Mouse (Mus musculus) kidney, embryonic 15.5 days (tissue): ENCODE data around the gene Cacna2d1. TPM values are rescaled to one million over a fixed set of nuclear protein-coding genes. Genes with fewer than 3 reads are reported as not detected.

ENCODE experiments used
- ATAC-seq: fragments of 200-750 bp; cut with Nextera tagmentation; replicated peaks from 2 replicates; pipeline ENCODE4 v1.8.0; 2017; ENCODE audit warnings: moderate TSS enrichment; ENCODE audit not compliant: low FRiP score
- H3K27ac ChIP-seq: fragments of 300-500 bp; sonication (generic); 2 replicates; pipeline ENCODE4 v1.5.1; 2015; ENCODE audit warnings: mild to moderate bottlenecking, inconsistent platforms
- H3K27me3 ChIP-seq: fragments of 300-500 bp; sonication (generic); 2 replicates; pipeline ENCODE4 v1.6.1; 2015; ENCODE audit warnings: inconsistent platforms
- H3K36me3 ChIP-seq: fragments of 300-500 bp; sonication (generic); 2 replicates; pipeline ENCODE4 v1.6.1; 2015; ENCODE audit warnings: inconsistent platforms
- H3K4me1 ChIP-seq: fragments of 300-500 bp; sonication (generic); 2 replicates; pipeline ENCODE4 v1.6.1; 2015; ENCODE audit warnings: inconsistent platforms
- H3K4me2 ChIP-seq: fragments of 300-500 bp; sonication (generic); 2 replicates; pipeline ENCODE4 v1.6.1; 2015; ENCODE audit warnings: moderate library complexity, mild to moderate bottlenecking, inconsistent platforms
- H3K4me3 ChIP-seq: fragments of 300-500 bp; sonication (generic); replicated peaks from 2 replicates; pipeline ENCODE4 v1.5.1; 2015; ENCODE audit warnings: mild to moderate bottlenecking, inconsistent platforms
- H3K9ac ChIP-seq: fragments of 300-500 bp; sonication (generic); 2 replicates; pipeline ENCODE4 v1.6.1; 2015; ENCODE audit warnings: mild to moderate bottlenecking, inconsistent platforms
- H3K9me3 ChIP-seq: fragments of 300-500 bp; sonication (generic); replicated peaks from 2 replicates; pipeline ENCODE4 v1.6.1; 2016; ENCODE audit warnings: inconsistent platforms
- WGBS: fragments of 180-500 bp; shearing (Covaris S2); methylation state at CpG from one replicate; pipeline ENCODE4 v1.1.7; 2015; ENCODE audit warnings: mixed read lengths; 5-methylcytosine and 5-hydroxymethylcytosine counted together
- polyA plus RNA-seq: library from polyadenylated mRNA; unstranded; fragments of >200 nt; fragmentation: Nextera tagmentation; extraction: Ambion mirVana; gene quantifications from 2 replicates; pipeline ENCODE4 v1.2.1, GENCODE M21; 2015

Gene Cacna2d1
- polyA plus RNA-seq, 1 experiment from 2014 or later: 18.4 TPM

- no peak overlapping the region for H3K9ac ChIP-seq
- H3K9me3 ChIP-seq: no peaks in the 10 kb centered on the region
- peaks cover 3% of the 10 kb centered on the region; the same call in 1 of the 2 replicates for H3K4me1 ChIP-seq
- H3K4me2 ChIP-seq: no peak overlapping the region
- no peaks in the 10 kb centered on the region for H3K36me3 ChIP-seq
- no peaks in the 10 kb centered on the region for H3K27me3 ChIP-seq
- no peak overlapping the region for H3K27ac ChIP-seq
- WGBS: 90% methylated on average over 6 of the region's 6 CpGs
- no peak for ATAC-seq
- no peak overlapping the region for H3K4me3 ChIP-seq
These were observed 187.6 kb downstream of the Cacna2d1 start for GRCm38 (mm10) chr5:16122110-16122509.

GRCm38 (mm10) chr5:16134286-16135094, 200.0 kb downstream of the Cacna2d1 start:
- Histone ChIP-seq H3K9me3 (no peaks in the 10 kb centered on the region), H3K27me3 (no peaks in the 10 kb centered on the region), H3K27ac (no peak overlapping the region), H3K4me2 (no peak overlapping the region), H3K4me1 (no peaks in the 10 kb centered on the region), H3K36me3 (no peaks in the 10 kb centered on the region), H3K4me3 (no peak overlapping the region), H3K9ac (no peak overlapping the region)
- no peak for ATAC-seq
- 82% methylated on average over 6 of the region's 6 CpGs for WGBS

GRCm38 (mm10) chr5:16135986-16136385, 201.5 kb downstream of the Cacna2d1 start:
- Histone ChIP-seq H3K4me2 (no peak overlapping the region), H3K9me3 (no peaks in the 10 kb centered on the region), H3K9ac (no peak overlapping the region), H3K27me3 (no peaks in the 10 kb centered on the region), H3K27ac (no peak overlapping the region), H3K4me1 (no peaks in the 10 kb centered on the region), H3K4me3 (no peak overlapping the region), H3K36me3 (no peaks in the 10 kb centered on the region)
- no peak for ATAC-seq
- 85% methylated on average over 3 of the region's 3 CpGs for WGBS

- Histone ChIP-seq H3K9ac (no peak overlapping the region), H3K4me2 (no peak overlapping the region), H3K9me3 (no peaks in the 10 kb centered on the region), H3K27ac (no peak overlapping the region), H3K27me3 (no peaks in the 10 kb centered on the region), H3K4me1 (no peaks in the 10 kb centered on the region), H3K4me3 (no peak overlapping the region), H3K36me3 (no peaks in the 10 kb centered on the region)
- no peak for ATAC-seq
- WGBS: 67% methylated on average over 2 of the region's 2 CpGs
These were observed 202.3 kb downstream of the Cacna2d1 start for GRCm38 (mm10) chr5:16136839-16137238.

GRCm38 (mm10) chr5:16146602-16147001, 212.1 kb downstream of the Cacna2d1 start:
- no peak overlapping the region for H3K9ac ChIP-seq
- WGBS: 71% methylated on average over 1 of the region's 1 CpGs
- no peaks in the 10 kb centered on the region for H3K4me1 ChIP-seq
- ATAC-seq: no peak
- H3K27ac ChIP-seq: no peak overlapping the region
- no peaks in the 10 kb centered on the region for H3K27me3 ChIP-seq
- H3K36me3 ChIP-seq: no peaks in the 10 kb centered on the region
- H3K4me2 ChIP-seq: no peak overlapping the region
- no peaks in the 10 kb centered on the region for H3K9me3 ChIP-seq
- no peak overlapping the region for H3K4me3 ChIP-seq

- H3K4me3 ChIP-seq: no peak overlapping the region
- no peaks in the 10 kb centered on the region for H3K36me3 ChIP-seq
- no peak overlapping the region for H3K27ac ChIP-seq
- H3K9me3 ChIP-seq: no peaks in the 10 kb centered on the region
- no peak overlapping the region for H3K4me2 ChIP-seq
- H3K9ac ChIP-seq: no peak overlapping the region
- no peaks in the 10 kb centered on the region for H3K27me3 ChIP-seq
- 68% methylated on average over 6 of the region's 6 CpGs for WGBS
- ATAC-seq: no peak
- no peaks in the 10 kb centered on the region for H3K4me1 ChIP-seq
These were observed 221.1 kb downstream of the Cacna2d1 start for GRCm38 (mm10) chr5:16155375-16156284.

- Histone ChIP-seq H3K27me3 (no peaks in the 10 kb centered on the region), H3K4me1 (no peaks in the 10 kb centered on the region), H3K4me3 (no peak overlapping the region), H3K27ac (no peak overlapping the region), H3K4me2 (no peak overlapping the region), H3K9me3 (no peaks in the 10 kb centered on the region), H3K36me3 (no peaks in the 10 kb centered on the region), H3K9ac (no peak overlapping the region)
- ATAC-seq: no peak
These were observed 228.8 kb downstream of the Cacna2d1 start for GRCm38 (mm10) chr5:16163270-16163669.

- H3K4me1 ChIP-seq: no peaks in the 10 kb centered on the region
- no peak overlapping the region for H3K4me3 ChIP-seq
- 0 out of 2 replicates have a peak, but pooled peaks have one; percentile 36 for ATAC-seq
- WGBS: 51% methylated on average over 12 of the region's 12 CpGs
- no peak overlapping the region for H3K27ac ChIP-seq
- H3K9ac ChIP-seq: no peak overlapping the region
- H3K27me3 ChIP-seq: no peaks in the 10 kb centered on the region
- no peaks in the 10 kb centered on the region for H3K36me3 ChIP-seq
- no peak overlapping the region for H3K4me2 ChIP-seq
- no peaks in the 10 kb centered on the region for H3K9me3 ChIP-seq
These were observed 231.8 kb downstream of the Cacna2d1 start for GRCm38 (mm10) chr5:16166117-16166867.

GRCm38 (mm10) chr5:16166868-16167267, 232.4 kb downstream of the Cacna2d1 start:
- no peak overlapping the region for H3K9ac ChIP-seq
- no peak overlapping the region for H3K4me3 ChIP-seq
- no peak overlapping the region for H3K27ac ChIP-seq
- H3K4me1 ChIP-seq: no peaks in the 10 kb centered on the region
- no peaks in the 10 kb centered on the region for H3K36me3 ChIP-seq
- ATAC-seq: no peak
- H3K27me3 ChIP-seq: no peaks in the 10 kb centered on the region
- H3K9me3 ChIP-seq: no peaks in the 10 kb centered on the region
- H3K4me2 ChIP-seq: no peak overlapping the region
- WGBS: 88% methylated on average over 1 of the region's 1 CpGs

- Histone ChIP-seq H3K9ac (no peak overlapping the region), H3K4me2 (no peak overlapping the region), H3K9me3 (no peaks in the 10 kb centered on the region), H3K4me1 (no peaks in the 10 kb centered on the region), H3K27me3 (no peaks in the 10 kb centered on the region), H3K36me3 (no peaks in the 10 kb centered on the region), H3K4me3 (no peak overlapping the region), H3K27ac (no peak overlapping the region)
- ATAC-seq: no peak
- 84% methylated on average over 7 of the region's 7 CpGs for WGBS
These were observed 246.6 kb downstream of the Cacna2d1 start for GRCm38 (mm10) chr5:16181041-16181440.

- 92% methylated on average over 1 of the region's 1 CpGs for WGBS
- H3K36me3 ChIP-seq: no peaks in the 10 kb centered on the region
- ATAC-seq: no peak
- no peaks in the 10 kb centered on the region for H3K9me3 ChIP-seq
- no peak overlapping the region for H3K9ac ChIP-seq
- no peak overlapping the region for H3K27ac ChIP-seq
- no peaks in the 10 kb centered on the region for H3K4me1 ChIP-seq
- no peak overlapping the region for H3K4me3 ChIP-seq
- H3K27me3 ChIP-seq: no peaks in the 10 kb centered on the region
- H3K4me2 ChIP-seq: no peak overlapping the region
These were observed 249.6 kb downstream of the Cacna2d1 start for GRCm38 (mm10) chr5:16184064-16184463.

GRCm38 (mm10) chr5:16187931-16188330, 253.4 kb downstream of the Cacna2d1 start:
- no peaks in the 10 kb centered on the region for H3K4me1 ChIP-seq
- no peak overlapping the region for H3K9ac ChIP-seq
- ATAC-seq: no peak
- WGBS: 41% methylated on average over 3 of the region's 3 CpGs
- H3K9me3 ChIP-seq: no peaks in the 10 kb centered on the region
- no peak overlapping the region for H3K27ac ChIP-seq
- no peak overlapping the region for H3K4me3 ChIP-seq
- no peaks in the 10 kb centered on the region for H3K27me3 ChIP-seq
- H3K36me3 ChIP-seq: no peaks in the 10 kb centered on the region
- no peak overlapping the region for H3K4me2 ChIP-seq
